Mouse (Mus musculus): ENCODE data around the gene Hsd17b12.

GRCm38 (mm10) chr2:94024637-94025036 is 133.1 kb downstream of the Hsd17b12 start:
- TF ChIP-seq CTCF (conservative IDR thresholded peaks at IDR 0.05 in 1 of 2, IDR thresholded peaks at IDR 0.05 in 1 of 2; ENCODE audit: low read depth in 2 of 2, low read length in 2 of 2), result no peak
- TF ChIP-seq UBTF (IDR thresholded peaks at IDR 0.05; ENCODE audit: low read depth, low read length), result no peak
- no peak for TF ChIP-seq ZNF384 (IDR thresholded peaks at IDR 0.05; ENCODE audit: low read depth, low read length)
- TF ChIP-seq USF2 (conservative IDR thresholded peaks at IDR 0.05; ENCODE audit: low read depth, low read length), result no peak
- no peak for TF ChIP-seq SIN3A (IDR thresholded peaks at IDR 0.05; ENCODE audit: low read length)
- no peak for TF ChIP-seq USF1 (IDR thresholded peaks at IDR 0.05; ENCODE audit: low read depth, low read length)
- TF ChIP-seq MXI1 (IDR thresholded peaks at IDR 0.05; ENCODE audit: low read depth, low read length), result no peak
- no peak for TF ChIP-seq POLR2A (IDR thresholded peaks at IDR 0.05; ENCODE audit: low read depth, low read length)
- TF ChIP-seq PAX5 (IDR thresholded peaks at IDR 0.05; ENCODE audit: low read length), result no peak
- TF ChIP-seq TBP (conservative IDR thresholded peaks at IDR 0.05; ENCODE audit: low read depth, low read length), result no peak
- TF ChIP-seq MAFK (IDR thresholded peaks at IDR 0.05; ENCODE audit: insufficient replicate concordance, low read length), result no peak
- no peak for TF ChIP-seq EP300 (IDR thresholded peaks at IDR 0.05; ENCODE audit: low read length)

Data from CH12.LX (cell line).